Mouse (Mus musculus) neural tube, embryonic 15.5 days (tissue): ENCODE measurements around the gene BC051665. TPM values are rescaled to one million over a fixed set of nuclear protein-coding genes. Genes with fewer than 3 reads are reported as not detected.
A peak's percentile ranks its signal among the peaks of the same experiment; 100 is the strongest.

Experiments
- ATAC-seq: fragments of 200-750 bp; cut with Nextera tagmentation; 2 replicates; pipeline ENCODE4 v1.8.0; 2017; ENCODE audit warnings: mild to moderate bottlenecking, moderate TSS enrichment, moderate library complexity; ENCODE audit not compliant: low FRiP score
- H3K27ac ChIP-seq: fragments of 300-500 bp; sonication (generic); replicated peaks from 2 replicates; pipeline ENCODE4 v1.5.1; 2015; ENCODE audit warnings: mild to moderate bottlenecking, inconsistent platforms
- H3K27me3 ChIP-seq: fragments of 300-500 bp; sonication (generic); replicated peaks from 2 replicates; pipeline ENCODE4 v1.6.1; 2015; ENCODE audit warnings: inconsistent platforms
- H3K36me3 ChIP-seq: fragments of 300-500 bp; sonication (generic); 2 replicates; pipeline ENCODE4 v1.6.1; 2015; ENCODE audit warnings: inconsistent platforms
- H3K4me1 ChIP-seq: fragments of 300-500 bp; sonication (generic); 2 replicates; pipeline ENCODE4 v1.6.1; 2015; ENCODE audit warnings: inconsistent platforms
- H3K4me2 ChIP-seq: fragments of 300-500 bp; sonication (generic); 2 replicates; pipeline ENCODE4 v1.6.1; 2015; ENCODE audit warnings: inconsistent platforms, mild to moderate bottlenecking, moderate library complexity
- H3K4me3 ChIP-seq: fragments of 300-500 bp; sonication (generic); replicated peaks from 2 replicates; pipeline ENCODE4 v1.5.1; 2015; ENCODE audit warnings: mild to moderate bottlenecking, inconsistent platforms
- H3K9ac ChIP-seq: fragments of 300-500 bp; sonication (generic); replicated peaks from 2 replicates; pipeline ENCODE4 v1.6.1; 2015; ENCODE audit warnings: mild to moderate bottlenecking, inconsistent platforms
- H3K9me3 ChIP-seq: fragments of 300-500 bp; sonication (generic); replicated peaks from 2 replicates; pipeline ENCODE4 v1.6.1; 2016; ENCODE audit warnings: inconsistent platforms
- WGBS: fragments of 180-500 bp; shearing (Covaris S2); methylation state at CpG from one replicate; pipeline ENCODE4 v1.1.7; 2015; ENCODE audit warnings: mixed read lengths; 5-methylcytosine and 5-hydroxymethylcytosine counted together
- polyA plus RNA-seq: library from polyadenylated mRNA; unstranded; fragments of >200 nt; fragmentation: Nextera tagmentation; extraction: Ambion mirVana; gene quantifications from 2 replicates; pipeline ENCODE4 v1.2.1, GENCODE M21; 2015

The BC051665 gene
- polyA plus RNA-seq, 1 experiment from 2014 or later = not detected

DNA sequence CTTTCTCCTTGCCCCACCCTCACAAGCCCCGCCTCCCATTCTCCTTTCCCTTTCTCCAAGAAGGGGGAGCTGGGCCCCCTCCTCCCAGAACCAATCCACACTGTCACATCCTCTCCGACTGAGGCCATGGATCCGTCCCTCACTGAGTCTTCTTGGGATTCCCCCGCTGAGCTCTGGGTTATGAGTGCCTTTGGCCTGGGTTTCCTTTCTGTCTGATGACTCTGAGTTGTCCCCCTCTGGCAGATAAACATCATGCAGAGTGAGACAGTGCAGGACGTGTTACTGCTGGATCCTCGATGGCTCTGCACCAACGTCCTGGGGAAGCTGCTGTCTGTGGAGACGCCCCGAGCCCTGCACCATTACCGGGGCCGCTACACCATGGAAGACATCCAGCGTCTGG lies 25.8 kb downstream of the BC051665 start:
- no peaks in the 10 kb centered on the region for H3K9me3 ChIP-seq
- H3K4me1 ChIP-seq = no peaks in the 10 kb centered on the region
- peaks cover 51% of the 10 kb centered on the region for H3K36me3 ChIP-seq
- H3K4me2 ChIP-seq = no peak overlapping the region
- H3K4me3 ChIP-seq = no peak overlapping the region
- H3K27ac ChIP-seq = no peak overlapping the region
- no peaks in the 10 kb centered on the region for H3K27me3 ChIP-seq
- 96% methylated on average over 12 of the region's 12 CpGs for WGBS
- ATAC-seq = no peak
- no peak overlapping the region for H3K9ac ChIP-seq

DNA sequence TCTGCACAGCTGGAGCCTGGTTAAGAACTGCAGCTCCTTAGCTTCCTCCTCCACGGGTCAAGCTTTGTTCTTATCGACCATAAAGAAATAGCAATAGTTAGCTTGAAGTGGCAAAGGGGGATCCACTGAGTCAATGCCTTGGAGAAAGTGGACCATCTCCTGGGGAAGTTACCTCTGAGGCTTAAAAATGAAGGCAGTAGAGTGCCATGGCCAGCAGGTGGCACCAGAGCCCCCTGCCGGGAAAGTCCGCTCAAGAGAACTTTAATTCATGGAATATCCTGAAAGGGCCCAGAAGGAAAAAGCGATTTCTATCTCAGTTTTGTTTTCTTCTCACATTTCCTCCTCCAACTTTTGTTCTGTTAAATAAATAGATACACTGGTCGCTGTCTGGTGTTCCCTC lies 27.0 kb downstream of the BC051665 start:
- H3K9me3 ChIP-seq = no peaks in the 10 kb centered on the region
- 45% methylated on average over 6 of the region's 6 CpGs for WGBS

DNA sequence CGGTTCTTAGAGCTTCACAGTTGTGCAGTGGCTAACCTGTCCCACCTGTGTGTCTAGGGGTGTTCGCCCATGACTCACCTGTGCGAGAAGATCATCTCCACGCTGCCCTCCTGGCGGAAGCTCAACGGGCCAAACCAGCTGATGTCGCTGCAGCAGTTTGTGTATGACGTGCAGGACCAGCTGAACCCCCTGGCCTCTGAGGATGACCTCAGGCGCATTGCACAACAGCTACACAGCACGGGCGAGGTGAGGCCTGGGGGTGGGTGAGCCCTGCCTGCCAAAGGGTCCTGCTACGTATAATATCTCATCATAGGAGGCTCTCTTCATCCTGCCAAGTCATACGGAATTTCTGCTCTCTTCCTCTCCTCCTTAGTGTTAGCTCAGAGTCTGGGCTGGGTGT lies 28.9 kb downstream of the BC051665 start:
- Histone ChIP-seq H3K4me2 (no peak overlapping the region), H3K4me3 (no peak overlapping the region), H3K27ac (no peak overlapping the region), H3K9ac (no peak overlapping the region), H3K36me3 (peaks cover 61% of the 10 kb centered on the region), H3K4me1 (no peaks in the 10 kb centered on the region), H3K9me3 (no peaks in the 10 kb centered on the region), H3K27me3 (no peaks in the 10 kb centered on the region)
- ATAC-seq = no peak
- 91% methylated on average over 13 of the region's 13 CpGs for WGBS

More for the DNA sequence above, 27.0 kb downstream of the BC051665 start:
- H3K4me2 ChIP-seq = no peak overlapping the region
- no peak overlapping the region for H3K4me3 ChIP-seq
- H3K4me1 ChIP-seq = no peaks in the 10 kb centered on the region
- H3K27me3 ChIP-seq = no peaks in the 10 kb centered on the region
- ATAC-seq = peak; percentile 22; the same call in 1 of the 2 replicates
- no peak overlapping the region for H3K27ac ChIP-seq
- H3K36me3 ChIP-seq = peaks cover 56% of the 10 kb centered on the region
- no peak overlapping the region for H3K9ac ChIP-seq

DNA sequence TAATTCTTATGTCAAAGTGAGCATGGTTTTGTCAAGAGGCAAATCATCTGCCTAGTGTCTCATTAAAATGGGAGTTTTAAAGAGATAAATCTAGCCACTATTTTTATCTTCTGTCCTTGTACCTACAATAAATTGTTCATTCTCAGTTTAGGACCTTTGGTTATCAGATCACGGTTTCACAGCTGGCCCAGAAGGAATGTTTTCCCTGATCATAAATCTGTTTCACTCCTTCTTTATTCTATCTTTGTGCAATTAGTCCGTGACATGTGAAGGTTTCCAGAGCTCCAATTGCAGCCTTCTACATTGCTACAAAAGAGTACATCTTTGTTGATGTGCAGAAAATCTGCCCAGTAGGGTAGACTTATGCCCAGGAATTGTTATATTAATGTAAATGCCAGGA lies 30.9 kb downstream of the BC051665 start:
- 41% methylated on average over 2 of the region's 2 CpGs for WGBS
- peaks cover 63% of the 10 kb centered on the region for H3K36me3 ChIP-seq
- no peak for ATAC-seq

DNA sequence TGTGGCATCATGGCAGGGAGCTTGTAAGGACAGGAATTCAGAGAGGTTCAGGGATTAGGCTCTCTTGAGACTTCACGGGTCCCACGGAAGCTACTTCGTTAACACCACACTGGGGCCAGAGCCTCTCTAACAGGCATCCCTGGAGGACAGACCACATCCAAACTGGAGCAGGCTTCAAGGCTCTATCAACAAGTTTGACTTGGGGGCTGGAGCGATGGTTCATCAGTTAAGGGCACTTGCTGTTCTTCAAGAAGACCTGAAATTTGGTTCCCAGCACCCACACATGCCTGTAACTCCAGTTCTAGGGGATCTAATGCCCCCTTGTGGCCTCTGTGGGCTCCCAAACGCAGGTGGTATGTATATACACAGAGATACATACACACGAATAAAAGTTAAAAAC lies 32.9 kb downstream of the BC051665 start:
- H3K4me3 ChIP-seq = no peak overlapping the region
- no peaks in the 10 kb centered on the region for H3K9me3 ChIP-seq
- H3K4me2 ChIP-seq = no peak overlapping the region
- no peak overlapping the region for H3K27ac ChIP-seq
- H3K27me3 ChIP-seq = no peaks in the 10 kb centered on the region
- ATAC-seq = no peak
- no peaks in the 10 kb centered on the region for H3K4me1 ChIP-seq
- 98% methylated on average over 6 of the region's 6 CpGs for WGBS
- H3K36me3 ChIP-seq = peaks cover 80% of the 10 kb centered on the region
- no peak overlapping the region for H3K9ac ChIP-seq

More for the DNA sequence above, 30.9 kb downstream of the BC051665 start:
- H3K27ac ChIP-seq = no peak overlapping the region
- no peaks in the 10 kb centered on the region for H3K4me1 ChIP-seq
- no peak overlapping the region for H3K4me2 ChIP-seq
- H3K4me3 ChIP-seq = no peak overlapping the region
- H3K27me3 ChIP-seq = no peaks in the 10 kb centered on the region
- H3K9ac ChIP-seq = no peak overlapping the region
- no peaks in the 10 kb centered on the region for H3K9me3 ChIP-seq

DNA sequence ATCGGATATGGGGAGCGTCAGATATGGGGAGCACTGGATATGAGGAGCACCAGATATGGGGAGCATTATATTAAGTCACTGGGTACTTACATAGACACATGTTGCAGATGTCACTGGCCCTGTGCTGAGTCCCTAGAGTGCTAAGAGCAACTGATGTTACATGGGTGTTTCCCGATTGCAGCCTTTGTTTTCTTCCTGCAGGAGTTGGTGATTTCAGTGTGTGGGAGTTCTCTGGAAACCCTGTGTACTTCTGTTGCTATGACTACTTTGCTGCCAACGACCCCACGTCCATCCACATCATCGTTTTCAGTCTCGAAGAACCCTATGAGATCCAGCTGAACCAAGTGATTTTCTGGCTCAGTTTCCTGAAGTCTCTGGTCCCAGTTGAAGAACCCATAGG lies 35.2 kb downstream of the BC051665 start:
- Histone ChIP-seq H3K36me3 (peaks cover 76% of the 10 kb centered on the region), H3K27ac (no peak overlapping the region), H3K27me3 (no peaks in the 10 kb centered on the region), H3K4me3 (no peak overlapping the region), H3K9ac (no peak overlapping the region), H3K4me2 (no peak overlapping the region), H3K9me3 (no peaks in the 10 kb centered on the region), H3K4me1 (no peaks in the 10 kb centered on the region)
- 91% methylated on average over 7 of the region's 7 CpGs for WGBS
- ATAC-seq = no peak

DNA sequence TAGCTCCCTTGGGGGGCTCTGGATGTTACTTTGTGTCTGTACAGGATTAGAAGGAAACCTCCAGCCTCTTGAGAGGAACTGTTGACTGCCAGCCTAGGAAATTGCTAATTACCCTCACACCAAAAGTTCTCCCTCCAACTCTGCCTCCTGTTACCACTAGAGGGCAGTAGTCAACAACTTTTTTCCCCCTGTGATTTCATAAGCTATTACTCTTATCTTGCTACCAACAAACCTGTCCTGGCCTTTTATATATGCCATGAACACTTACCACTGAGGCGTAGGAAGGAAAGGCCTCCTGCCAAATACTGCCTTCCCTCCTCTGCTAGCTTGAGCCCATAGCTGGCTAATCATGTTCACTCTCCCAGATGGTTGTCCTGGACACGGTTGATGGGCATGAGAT lies 37.6 kb downstream of the BC051665 start:
- Histone ChIP-seq H3K9ac (no peak overlapping the region), H3K27me3 (no peaks in the 10 kb centered on the region), H3K4me3 (no peak overlapping the region), H3K9me3 (no peaks in the 10 kb centered on the region), H3K27ac (no peak overlapping the region), H3K4me2 (no peak overlapping the region), H3K36me3 (peaks cover 65% of the 10 kb centered on the region), H3K4me1 (peaks cover 5% of the 10 kb centered on the region)
- no peak for ATAC-seq
- 76% methylated on average over 2 of the region's 2 CpGs for WGBS

DNA sequence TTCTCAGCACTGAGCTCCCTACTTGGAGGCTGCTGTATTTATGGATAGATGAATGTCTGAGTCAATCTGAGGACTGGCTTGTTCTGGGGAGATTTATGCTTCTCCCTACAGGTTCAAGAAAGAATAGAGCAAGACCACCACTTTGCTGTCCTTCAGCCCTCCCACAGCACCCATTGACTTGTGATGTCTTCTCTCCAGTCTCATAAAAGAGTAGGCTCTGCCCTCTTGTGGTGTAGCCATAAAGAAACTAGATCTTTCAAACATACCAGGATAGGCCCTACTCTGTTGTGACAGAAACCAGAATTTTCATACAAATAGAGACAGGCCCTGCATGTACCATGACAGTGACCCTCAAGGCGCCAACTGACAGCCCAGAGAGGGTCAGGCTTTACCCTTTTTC lies 39.0 kb downstream of the BC051665 start:
- Histone ChIP-seq H3K27ac (no peak overlapping the region), H3K4me1 (peaks cover 10% of the 10 kb centered on the region), H3K4me2 (no peak overlapping the region), H3K9ac (no peak overlapping the region), H3K4me3 (no peak overlapping the region), H3K36me3 (peaks cover 55% of the 10 kb centered on the region), H3K9me3 (no peaks in the 10 kb centered on the region), H3K27me3 (no peaks in the 10 kb centered on the region)
- WGBS = 100% methylated on average over 1 of the region's 1 CpGs
- no peak for ATAC-seq

DNA sequence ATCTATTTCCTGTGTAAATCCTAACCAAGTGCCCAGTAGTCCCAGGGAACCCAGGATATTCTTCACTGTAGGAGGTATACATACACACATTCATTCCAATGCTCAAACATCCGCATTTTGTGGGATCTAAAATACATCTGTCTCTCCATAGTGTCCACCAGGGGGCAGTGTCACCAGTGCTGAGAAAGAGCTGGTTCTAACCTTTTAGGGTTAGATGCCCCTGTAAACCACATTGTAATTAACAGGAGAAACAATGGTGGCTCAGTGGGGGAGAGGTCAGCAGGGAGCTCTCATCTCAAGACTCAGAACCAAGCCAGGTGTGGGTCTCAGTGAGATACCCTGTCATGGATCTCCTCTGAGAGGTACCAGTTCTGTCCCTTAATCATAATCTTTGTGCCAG lies 39.9 kb downstream of the BC051665 start:
- WGBS = 59% methylated on average over 1 of the region's 1 CpGs
- H3K27ac ChIP-seq = no peak overlapping the region
- H3K27me3 ChIP-seq = no peaks in the 10 kb centered on the region
- H3K4me2 ChIP-seq = no peak overlapping the region
- H3K9me3 ChIP-seq = no peaks in the 10 kb centered on the region
- peaks cover 10% of the 10 kb centered on the region for H3K4me1 ChIP-seq
- no peak overlapping the region for H3K9ac ChIP-seq
- H3K4me3 ChIP-seq = no peak overlapping the region
- peaks cover 51% of the 10 kb centered on the region for H3K36me3 ChIP-seq
- no peak for ATAC-seq

DNA sequence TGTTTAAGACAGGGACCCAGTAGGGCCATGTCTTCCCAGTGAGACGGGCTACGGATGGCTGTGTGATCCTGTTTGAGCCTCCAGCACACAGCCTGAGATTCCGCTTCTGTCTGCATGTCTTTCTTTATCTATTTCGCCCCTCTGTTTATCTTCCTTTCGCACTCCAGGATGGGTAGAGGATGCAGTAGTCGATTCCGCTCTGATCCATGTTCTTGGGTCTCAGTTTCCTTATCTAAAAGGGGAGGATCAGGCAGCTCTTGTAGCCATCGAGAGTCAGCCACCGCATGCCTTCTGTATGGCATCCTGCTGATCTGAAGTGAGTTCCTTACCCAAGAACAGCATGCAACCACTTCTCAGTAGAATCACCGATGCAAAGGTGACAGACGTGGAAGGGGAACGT lies 40.8 kb downstream of the BC051665 start:
- H3K36me3 ChIP-seq = peaks cover 45% of the 10 kb centered on the region
- no peaks in the 10 kb centered on the region for H3K9me3 ChIP-seq
- no peak overlapping the region for H3K9ac ChIP-seq
- ATAC-seq = no peak
- peaks cover 10% of the 10 kb centered on the region for H3K4me1 ChIP-seq
- no peak overlapping the region for H3K27ac ChIP-seq
- no peaks in the 10 kb centered on the region for H3K27me3 ChIP-seq
- no peak overlapping the region for H3K4me3 ChIP-seq
- 93% methylated on average over 12 of the region's 12 CpGs for WGBS
- H3K4me2 ChIP-seq = no peak overlapping the region

DNA sequence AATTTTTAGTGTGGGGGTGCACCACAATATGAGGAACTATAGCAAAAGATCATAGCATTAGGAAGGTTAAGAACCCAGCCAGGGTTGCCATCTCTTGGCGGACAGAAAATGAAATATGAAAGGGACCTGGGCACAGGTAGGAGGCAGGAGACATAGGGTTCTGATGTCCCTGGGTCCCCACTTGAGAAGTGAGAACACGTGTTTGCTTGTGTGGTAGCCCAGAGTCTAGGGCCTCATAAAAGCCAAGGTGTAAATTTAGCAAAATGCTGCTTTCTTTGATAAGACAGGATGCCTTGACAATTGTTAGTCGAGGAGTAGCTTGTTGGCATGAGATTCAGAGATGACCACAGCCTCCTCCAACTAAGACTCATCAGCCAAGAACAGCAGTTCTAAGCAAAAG lies 41.4 kb downstream of the BC051665 start:
- Histone ChIP-seq H3K4me1 (peaks cover 10% of the 10 kb centered on the region), H3K9me3 (no peaks in the 10 kb centered on the region), H3K27me3 (no peaks in the 10 kb centered on the region), H3K27ac (no peak overlapping the region), H3K4me3 (no peak overlapping the region), H3K4me2 (no peak overlapping the region), H3K9ac (no peak overlapping the region), H3K36me3 (peaks cover 46% of the 10 kb centered on the region)
- 94% methylated on average over 3 of the region's 3 CpGs for WGBS
- ATAC-seq = no peak

DNA sequence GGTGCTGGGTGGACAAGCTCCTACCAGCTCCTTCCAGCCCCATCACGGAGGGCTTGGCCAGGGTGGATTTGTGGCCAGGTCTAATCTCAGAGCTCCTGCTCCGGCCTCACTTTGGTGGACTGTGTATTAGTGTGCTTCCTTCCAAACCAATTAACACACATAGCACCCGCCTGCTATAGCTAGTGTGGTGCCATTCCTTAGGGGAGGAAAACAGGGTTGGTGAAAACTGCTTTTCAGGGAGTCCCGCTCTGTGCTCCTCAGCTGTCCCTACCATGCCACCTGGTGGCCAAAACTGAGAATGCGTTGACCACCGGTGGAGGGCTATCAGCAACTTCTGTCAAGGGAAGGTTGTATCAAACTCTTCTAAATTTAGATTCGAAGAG lies 42.1 kb downstream of the BC051665 start:
- Histone ChIP-seq H3K27me3 (no peaks in the 10 kb centered on the region), H3K9me3 (no peaks in the 10 kb centered on the region), H3K4me1 (peaks cover 10% of the 10 kb centered on the region), H3K4me3 (no peak overlapping the region), H3K36me3 (peaks cover 45% of the 10 kb centered on the region), H3K4me2 (no peak overlapping the region), H3K27ac (no peak overlapping the region), H3K9ac (no peak overlapping the region)
- 38% methylated on average over 7 of the region's 7 CpGs for WGBS
- ATAC-seq = peak; percentile 56
